Mouse (Mus musculus) cerebellum, adult 2 months (tissue): Measurements from ENCODE around the gene Mst1r. TPM values are rescaled to one million over a fixed set of nuclear protein-coding genes. Genes with fewer than 3 reads are reported as not detected.
A peak's percentile ranks its signal among the peaks of the same experiment; 100 is the strongest.

ENCODE experiments used
- DNase-seq, 2 experiments: peaks; one replicate each; pipeline ENCODE4 v3.0.0; 2021
- H3K27ac ChIP-seq: fragments of 200-500 bp; 2 replicates; pipeline ENCODE4 v1.5.1; 2012; ENCODE audit warnings: low read length, control low read depth, inconsistent platforms; ENCODE audit not compliant: insufficient read depth
- H3K27me3 ChIP-seq: fragments of 200-500 bp; 2 replicates; pipeline ENCODE4 v1.6.1; 2012; ENCODE audit warnings: inconsistent platforms, mild to moderate bottlenecking, low read length, moderate library complexity; ENCODE audit not compliant: control insufficient read depth, insufficient read depth
- H3K4me1 ChIP-seq: fragments of 200-500 bp; 2 replicates; pipeline ENCODE4 v1.6.1; 2011; ENCODE audit warnings: low read length; ENCODE audit not compliant: control insufficient read depth, insufficient read depth
- H3K4me3 ChIP-seq: fragments of 200-500 bp; replicated peaks from 2 replicates; pipeline ENCODE3; 2011; ENCODE audit warnings: mild to moderate bottlenecking, low read depth, low read length, control low read depth; ENCODE audit not compliant: insufficient read depth
- CTCF ChIP-seq: fragments of 200-500 bp; IDR thresholded peaks from 2 replicates; pipeline ENCODE4 v1.5.1; 2011; ENCODE audit warnings: low read depth, mild to moderate bottlenecking, control low read depth, low read length, moderate library complexity, borderline replicate concordance; ENCODE audit not compliant: insufficient read depth
- POLR2A ChIP-seq: fragments of 200-500 bp; IDR thresholded peaks from 2 replicates; pipeline ENCODE4 v1.6.1; 2011; ENCODE audit warnings: low read length, control low read depth, borderline replicate concordance; ENCODE audit not compliant: insufficient read depth
- WGBS: fragments of 180-500 bp; shearing (Covaris S2); methylation state at CpG from one replicate; pipeline ENCODE4 v1.1.7; 2018; 5-methylcytosine and 5-hydroxymethylcytosine counted together
- polyA plus RNA-seq: library from polyadenylated mRNA; depleted of rRNA; stranded (reverse); fragments of >200 nt; gene quantifications from 2 replicates; pipeline ENCODE4 v1.2.3, GENCODE M21; 2012

The Mst1r gene
- polyA plus RNA-seq, 1 experiment = 1.0 TPM

GRCm38 (mm10) chr9:107919441-107919840 lies 12.8 kb downstream of the Mst1r start:
- H3K4me1 ChIP-seq = no peaks in the 10 kb centered on the region
- H3K4me3 ChIP-seq = no peak overlapping the region
- DNase-seq = no peak
- no peaks in the 10 kb centered on the region for H3K27me3 ChIP-seq
- 87% methylated on average over 5 of the region's 5 CpGs for WGBS
- TF ChIP-seq POLR2A = no peak
- TF ChIP-seq CTCF = no peak
- H3K27ac ChIP-seq = no peak overlapping the region

DNA sequence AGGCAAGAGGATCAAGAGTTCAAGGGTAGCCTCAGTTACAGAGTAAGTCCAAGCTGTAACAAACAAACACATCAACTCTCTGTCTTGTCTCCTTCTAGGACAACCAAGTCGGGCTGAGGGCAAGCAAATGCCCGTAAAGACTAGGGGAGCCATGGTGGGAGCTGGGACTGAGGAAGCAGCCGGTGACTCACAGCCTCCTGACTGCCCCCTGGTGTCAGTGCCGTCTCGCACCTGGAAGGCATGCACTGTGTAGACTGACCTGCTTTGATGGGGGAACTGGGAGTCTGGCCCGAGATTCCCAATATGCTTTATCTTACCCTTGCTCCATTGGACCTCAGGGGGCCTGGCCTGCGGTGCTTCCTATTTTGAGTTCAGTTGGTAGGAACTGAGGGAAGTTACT lies 16.3 kb downstream of the Mst1r start:
- no peak for DNase-seq
- no peak overlapping the region for H3K4me3 ChIP-seq
- H3K4me1 ChIP-seq = no peaks in the 10 kb centered on the region
- H3K27me3 ChIP-seq = no peaks in the 10 kb centered on the region
- no peak overlapping the region for H3K27ac ChIP-seq
- TF ChIP-seq CTCF (peak; percentile 41; the same call in 1 of the 2 replicates), POLR2A (no peak)
- WGBS = 32% methylated on average over 7 of the region's 7 CpGs

DNA sequence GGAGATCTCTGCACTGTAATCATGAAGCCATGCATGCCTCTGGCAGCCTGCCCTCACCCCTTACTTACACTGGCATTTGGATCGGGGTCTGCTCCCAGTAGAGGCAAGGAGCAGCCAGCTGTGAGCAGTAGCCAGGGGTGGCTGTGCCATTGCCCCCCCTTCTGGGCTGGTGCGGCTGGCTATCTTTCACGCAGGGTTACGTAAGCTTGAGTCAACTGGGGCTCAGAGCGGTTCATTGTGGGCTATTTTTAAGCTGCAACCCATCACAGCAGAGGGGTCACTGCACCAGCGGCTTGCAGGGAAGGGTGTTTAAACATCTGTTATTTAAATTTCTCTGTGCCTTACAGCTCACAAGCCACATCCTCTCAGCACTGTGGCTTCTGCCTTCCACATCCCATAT lies 17.3 kb downstream of the Mst1r start:
- 42% methylated on average over 6 of the region's 6 CpGs for WGBS
- TF ChIP-seq POLR2A = no peak
- no peak for TF ChIP-seq CTCF
- Histone ChIP-seq H3K4me3 (no peak overlapping the region), H3K4me1 (no peaks in the 10 kb centered on the region), H3K27me3 (no peaks in the 10 kb centered on the region), H3K27ac (no peak overlapping the region)
- DNase-seq = no peak

DNA sequence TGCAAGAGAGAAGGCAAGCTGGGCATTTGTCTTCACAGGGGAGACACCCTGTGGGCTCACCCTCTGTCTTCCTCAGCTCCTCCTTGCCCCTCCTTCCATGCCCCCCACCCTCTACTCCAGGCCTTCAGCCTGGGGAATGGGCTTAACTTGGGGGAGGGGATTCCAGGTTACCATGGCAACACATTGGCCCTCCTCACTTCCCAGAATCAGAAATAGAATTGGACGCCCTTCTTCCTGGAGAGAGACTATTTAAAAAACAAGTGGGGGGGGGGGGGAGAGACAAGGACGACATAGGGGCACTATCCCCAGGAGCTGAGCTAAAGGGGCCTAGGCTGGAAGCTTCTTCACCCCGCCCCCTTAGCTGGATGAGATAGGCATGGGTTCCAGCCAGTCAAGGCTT lies 18.6 kb downstream of the Mst1r start:
- no peak overlapping the region for H3K27ac ChIP-seq
- no peaks in the 10 kb centered on the region for H3K27me3 ChIP-seq
- no peak for TF ChIP-seq POLR2A
- TF ChIP-seq CTCF = no peak
- WGBS = 43% methylated on average over 3 of the region's 3 CpGs
- no peak for DNase-seq
- no peak overlapping the region for H3K4me3 ChIP-seq
- no peaks in the 10 kb centered on the region for H3K4me1 ChIP-seq

GRCm38 (mm10) chr9:107926920-107927420 lies 20.3 kb downstream of the Mst1r start:
- Histone ChIP-seq H3K27ac (no peak overlapping the region), H3K27me3 (no peaks in the 10 kb centered on the region), H3K4me1 (no peaks in the 10 kb centered on the region), H3K4me3 (no peak overlapping the region)
- TF ChIP-seq POLR2A (no peak), CTCF (no peak)
- DNase-seq = no peak
- WGBS = 68% methylated on average over 9 of the region's 9 CpGs

DNA sequence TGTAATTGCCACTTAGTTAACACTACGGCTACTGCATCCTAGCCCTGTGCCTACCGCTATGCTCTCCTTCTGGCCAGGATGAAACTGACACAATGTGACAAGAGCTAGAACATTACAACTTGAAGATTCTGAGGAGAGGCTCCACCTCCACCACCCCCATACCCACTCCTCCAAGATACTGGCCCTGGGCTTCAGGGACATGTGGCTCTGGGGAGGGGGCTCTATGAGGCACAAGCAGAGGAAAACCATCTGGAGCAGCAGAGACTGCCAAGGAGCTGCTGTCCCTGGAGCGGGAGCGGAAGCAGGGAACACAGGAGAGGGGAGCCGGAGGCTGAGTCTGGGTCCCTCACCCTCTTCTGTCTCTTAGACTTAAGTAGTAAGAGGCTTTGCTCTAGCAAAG lies 21.1 kb downstream of the Mst1r start:
- Histone ChIP-seq H3K27me3 (no peaks in the 10 kb centered on the region), H3K4me1 (no peaks in the 10 kb centered on the region), H3K4me3 (no peak overlapping the region), H3K27ac (no peak overlapping the region)
- WGBS = 42% methylated on average over 5 of the region's 5 CpGs
- DNase-seq = no peak
- TF ChIP-seq CTCF = no peak
- no peak for TF ChIP-seq POLR2A

- Histone ChIP-seq H3K4me1 (no peaks in the 10 kb centered on the region), H3K27me3 (no peaks in the 10 kb centered on the region), H3K27ac (no peak within 1 kb of the TSS), H3K4me3 (no peak within 1 kb of the TSS)
- TF ChIP-seq CTCF = no peak
- WGBS = 71% methylated on average over 3 of the region's 3 CpGs
- DNase-seq = no peak
These were observed 21.5 kb downstream of the Mst1r start, which contains the start of gene Actl11 for GRCm38 (mm10) chr9:107928169-107928568. Gene Actl11, plus strand, starts transcription at chr9:107928469.

GRCm38 (mm10) chr9:107932221-107932620 lies 25.5 kb downstream of the Mst1r start:
- Histone ChIP-seq H3K4me3 (no peak overlapping the region), H3K4me1 (peaks cover 3% of the 10 kb centered on the region), H3K27me3 (no peaks in the 10 kb centered on the region), H3K27ac (no peak overlapping the region)
- 61% methylated on average over 4 of the region's 4 CpGs for WGBS
- TF ChIP-seq CTCF (no peak), POLR2A (no peak)
- no peak for DNase-seq
